Mouse (Mus musculus) brain, embryonic 14.5 days (tissue): ENCODE data around the gene Tbx1.

Experiments used
- CTCF ChIP-seq: fragments of 200-500 bp; IDR thresholded peaks from 2 replicates; pipeline ENCODE4 v1.5.1; 2012; ENCODE audit warnings: inconsistent platforms, mild to moderate bottlenecking, moderate library complexity, borderline replicate concordance; ENCODE audit not compliant: insufficient read depth, insufficient read length; ENCODE audit errors: extremely low read depth
- POLR2A ChIP-seq: fragments of 200-500 bp; IDR thresholded peaks from 2 replicates; pipeline ENCODE4 v1.6.1; 2012; ENCODE audit warnings: mild to moderate bottlenecking, inconsistent platforms, borderline replicate concordance; ENCODE audit not compliant: poor library complexity, insufficient read depth, insufficient read length, severe bottlenecking; ENCODE audit errors: extremely low read depth

- TF ChIP-seq CTCF (no peak), POLR2A (no peak)
Measured at GRCm38 (mm10) chr16:18636401-18636800, 45.9 kb upstream of the Tbx1 start.
